Mouse (Mus musculus) testis, adult 2 months (tissue): Measurements from ENCODE around the gene Olfr714. TPM values are rescaled to one million over a fixed set of nuclear protein-coding genes. Genes with fewer than 3 reads are reported as not detected.
"Not testable (repeated sequence)": the region's sequence is repeated elsewhere in the genome, so short reads cannot be mapped to it uniquely, and the experiment has no call there.

Experiments
- H3K27ac ChIP-seq: fragments of 200-500 bp; 2 replicates; pipeline ENCODE4 v1.5.1; 2012; ENCODE audit warnings: low read depth, low read length; ENCODE audit not compliant: control insufficient read depth, insufficient read depth
- H3K27me3 ChIP-seq: fragments of 200-500 bp; 2 replicates; pipeline ENCODE4 v1.6.1; 2012; ENCODE audit warnings: mild to moderate bottlenecking, low read length, moderate library complexity; ENCODE audit not compliant: control insufficient read depth, insufficient read depth
- H3K36me3 ChIP-seq: fragments of 200-500 bp; 2 replicates; pipeline ENCODE4 v1.6.1; 2012; ENCODE audit warnings: mild to moderate bottlenecking, low read length; ENCODE audit not compliant: control insufficient read depth, insufficient read depth
- H3K4me1 ChIP-seq: fragments of 200-500 bp; 2 replicates; pipeline ENCODE4 v1.6.1; 2012; ENCODE audit warnings: low read length; ENCODE audit not compliant: control insufficient read depth, insufficient read depth
- H3K4me3 ChIP-seq: fragments of 200-500 bp; 2 replicates; pipeline ENCODE4 v1.5.1; 2012; ENCODE audit warnings: low read depth, mild to moderate bottlenecking, low read length, moderate library complexity, mixed read lengths; ENCODE audit not compliant: control insufficient read depth
- CTCF ChIP-seq: fragments of 200-500 bp; IDR thresholded peaks from 2 replicates; pipeline ENCODE4 v1.5.1; 2012; ENCODE audit warnings: low read depth, mild to moderate bottlenecking, inconsistent platforms, low read length, moderate library complexity; ENCODE audit not compliant: control insufficient read depth, insufficient read depth, insufficient replicate concordance
- POLR2A ChIP-seq: fragments of 200-500 bp; IDR thresholded peaks from 2 replicates; pipeline ENCODE4 v1.6.1; 2012; ENCODE audit warnings: low read depth, mild to moderate bottlenecking, inconsistent platforms, low read length, moderate library complexity; ENCODE audit not compliant: control insufficient read depth
- polyA plus RNA-seq: library from polyadenylated mRNA; depleted of rRNA; stranded (reverse); fragments of >200 nt; gene quantifications from 2 replicates; pipeline ENCODE4 v1.2.3, GENCODE M21; 2012; rRNA removed

Olfr714 gene
- not detected in 2 replicates for polyA plus RNA-seq

GRCm38 (mm10) chr7:107070681-107071080 is at the start of gene Olfr714:
TSS of gene Olfr714 (plus strand) at chr7:107070981.
- Histone ChIP-seq H3K4me1 (no peaks in the 10 kb centered on the region), H3K27ac (no peak within 1 kb of the TSS), H3K36me3 (no peaks in the 10 kb centered on the region), H3K27me3 (no peaks in the 10 kb centered on the region), H3K4me3 (no peak within 1 kb of the TSS)
- TF ChIP-seq POLR2A (no peak), CTCF (no peak)

- no peaks in the 10 kb centered on the region for H3K27me3 ChIP-seq
- no peaks in the 10 kb centered on the region for H3K4me1 ChIP-seq
- H3K27ac ChIP-seq: no peak within 1 kb of the TSS
- no peaks in the 10 kb centered on the region for H3K36me3 ChIP-seq
- no peak within 1 kb of the TSS for H3K4me3 ChIP-seq
- TF ChIP-seq POLR2A (no peak), CTCF (no peak)
Observed at GRCm38 (mm10) chr7:107030874-107031273, 39.9 kb upstream of the Olfr714 start, which contains the start of gene Olfr713. TSS of gene Olfr713 (plus strand) at chr7:107031174.

- Histone ChIP-seq H3K27me3 (no peaks in the 10 kb centered on the region), H3K36me3 (no peaks in the 10 kb centered on the region), H3K4me1 (no peaks in the 10 kb centered on the region), H3K27ac (no peak overlapping the region), H3K4me3 (no peak overlapping the region)
- TF ChIP-seq POLR2A: no peak
- TF ChIP-seq CTCF: no peak
Observed at GRCm38 (mm10) chr7:107039934-107040563, 30.7 kb upstream of the Olfr714 start.

- TF ChIP-seq CTCF: no peak
- no peak for TF ChIP-seq POLR2A
- Histone ChIP-seq H3K27ac (no peak overlapping the region), H3K4me1 (no peaks in the 10 kb centered on the region), H3K27me3 (no peaks in the 10 kb centered on the region), H3K36me3 (no peaks in the 10 kb centered on the region), H3K4me3 (no peak overlapping the region)
Observed at GRCm38 (mm10) chr7:107043136-107043535, 27.6 kb upstream of the Olfr714 start.

- H3K36me3 ChIP-seq: no peaks in the 10 kb centered on the region
- no peaks in the 10 kb centered on the region for H3K27me3 ChIP-seq
- H3K4me1 ChIP-seq: no peaks in the 10 kb centered on the region
- H3K27ac ChIP-seq: no peak overlapping the region
- no peak for TF ChIP-seq POLR2A
- TF ChIP-seq CTCF: no peak
- H3K4me3 ChIP-seq: no peak overlapping the region
Observed at GRCm38 (mm10) chr7:107044407-107044806, 26.4 kb upstream of the Olfr714 start.

- H3K27me3 ChIP-seq: no peaks in the 10 kb centered on the region
- no peak for TF ChIP-seq POLR2A
- no peak for TF ChIP-seq CTCF
- H3K27ac ChIP-seq: no peak overlapping the region
- no peaks in the 10 kb centered on the region for H3K4me1 ChIP-seq
- H3K36me3 ChIP-seq: no peaks in the 10 kb centered on the region
- no peak overlapping the region for H3K4me3 ChIP-seq
Observed at GRCm38 (mm10) chr7:107045833-107046232, 24.9 kb upstream of the Olfr714 start.

- Histone ChIP-seq H3K36me3 (no peaks in the 10 kb centered on the region), H3K27me3 (no peaks in the 10 kb centered on the region), H3K27ac (no peak overlapping the region), H3K4me3 (no peak overlapping the region), H3K4me1 (no peaks in the 10 kb centered on the region)
- TF ChIP-seq CTCF (no peak), POLR2A (no peak)
Observed at GRCm38 (mm10) chr7:107047578-107047977, 23.2 kb upstream of the Olfr714 start.

GRCm38 (mm10) chr7:107092920-107093319 is 22.1 kb downstream of the Olfr714 start, which contains the start of gene Olfr17:
TSS of gene Olfr17 (plus strand) at chr7:107093220.
- Histone ChIP-seq H3K27ac (no peak within 1 kb of the TSS), H3K27me3 (no peaks in the 10 kb centered on the region), H3K4me3 (no peak within 1 kb of the TSS), H3K4me1 (no peaks in the 10 kb centered on the region), H3K36me3 (no peaks in the 10 kb centered on the region)
- TF ChIP-seq CTCF: no peak
- no peak for TF ChIP-seq POLR2A

- not testable (repeated sequence) for H3K4me1 ChIP-seq, H3K4me3 ChIP-seq, H3K27ac ChIP-seq, H3K27me3 ChIP-seq, H3K36me3 ChIP-seq
Observed at GRCm38 (mm10) chr7:107110269-107110668, 39.5 kb downstream of the Olfr714 start, which contains the start of gene Olfr715b. TSS of gene Olfr715b (minus strand) at chr7:107110369.
